Mouse (Mus musculus): ENCODE results near the gene Srd5a1.
A peak's percentile ranks its signal among the peaks of the same experiment; 100 is the strongest.

DNA sequence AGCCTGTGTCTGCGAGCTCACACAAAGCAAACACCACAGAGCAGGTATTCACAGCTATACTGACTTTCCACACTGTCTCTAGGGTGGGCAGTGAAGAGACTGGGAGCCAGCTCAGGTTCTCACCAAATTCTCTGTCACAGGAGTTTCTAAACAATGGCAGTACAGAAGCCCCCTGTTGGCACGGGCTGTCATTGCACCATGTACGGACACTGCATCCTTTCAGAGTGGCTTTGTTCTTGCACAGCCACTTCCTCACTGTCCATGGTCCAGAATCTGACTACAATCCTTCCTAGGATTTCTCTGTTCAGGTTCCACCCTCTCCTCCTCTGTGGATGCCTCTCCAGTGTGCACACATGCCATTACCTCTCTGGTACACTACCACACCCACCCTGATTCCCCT lies 66.2 kb downstream of the Srd5a1 start:
- TF ChIP-seq CTCF (IDR thresholded peaks at IDR 0.05; ENCODE audit: borderline replicate concordance, insufficient read depth, low read length) (peak; percentile 20; the same call in 1 of the 2 replicates), POLR2A (IDR thresholded peaks at IDR 0.05; ENCODE audit: low read depth, low read length) (no peak)
